Mouse (Mus musculus): ENCODE measurements around the gene Nat10. TPM values are rescaled to one million over a fixed set of nuclear protein-coding genes. Genes with fewer than 3 reads are reported as not detected.

Nat10 gene
- polyA plus RNA-seq, 1 experiment, result 70.1 TPM

- peaks cover 13% of the 10 kb centered on the region for H3K4me1 ChIP-seq (replicated peaks; ENCODE audit: control insufficient read depth, insufficient read depth, low read length)
- DNase-seq, result no peak
- no peak overlapping the region for H3K27ac ChIP-seq (ENCODE audit: control insufficient read depth, insufficient read depth, low read length)
- H3K36me3 ChIP-seq (ENCODE audit: control insufficient read depth, insufficient read depth, low read length), result no peaks in the 10 kb centered on the region
- 93% methylated on average over 1 of the region's 1 CpGs for WGBS
- H3K4me3 ChIP-seq (ENCODE audit: control insufficient read depth, insufficient read depth, low read length), result no peak overlapping the region
- no peak for TF ChIP-seq POLR2A (IDR thresholded peaks at IDR 0.05; ENCODE audit: control insufficient read depth, extremely low read depth, insufficient read depth, low read length, poor library complexity)
- TF ChIP-seq CTCF (IDR thresholded peaks at IDR 0.05; ENCODE audit: borderline replicate concordance, control insufficient read depth, extremely low read depth, insufficient read depth, low read length, poor library complexity), result no peak
- no peaks in the 10 kb centered on the region for H3K27me3 ChIP-seq (ENCODE audit: control insufficient read depth, insufficient read depth, low read length)
Measured at GRCm38 (mm10) chr2:103692810-103693209, 68.3 kb downstream of the Nat10 start.

GRCm38 (mm10) chr2:103691278-103691677, 69.8 kb downstream of the Nat10 start:
- Histone ChIP-seq H3K4me1 (replicated peaks; ENCODE audit: control insufficient read depth, insufficient read depth, low read length) (peaks cover 22% of the 10 kb centered on the region), H3K36me3 (ENCODE audit: control insufficient read depth, insufficient read depth, low read length) (no peaks in the 10 kb centered on the region), H3K4me3 (ENCODE audit: control insufficient read depth, insufficient read depth, low read length) (no peak overlapping the region), H3K27ac (ENCODE audit: control insufficient read depth, insufficient read depth, low read length) (no peak overlapping the region), H3K27me3 (ENCODE audit: control insufficient read depth, insufficient read depth, low read length) (no peaks in the 10 kb centered on the region)
- DNase-seq, result no peak
- WGBS, result 96% methylated on average over 1 of the region's 1 CpGs
- TF ChIP-seq CTCF (IDR thresholded peaks at IDR 0.05; ENCODE audit: borderline replicate concordance, control insufficient read depth, extremely low read depth, insufficient read depth, low read length, poor library complexity) (no peak), POLR2A (IDR thresholded peaks at IDR 0.05; ENCODE audit: control insufficient read depth, extremely low read depth, insufficient read depth, low read length, poor library complexity) (no peak)

GRCm38 (mm10) chr2:103690828-103691227, 70.2 kb downstream of the Nat10 start:
- Histone ChIP-seq H3K36me3 (ENCODE audit: control insufficient read depth, insufficient read depth, low read length) (no peaks in the 10 kb centered on the region), H3K27me3 (ENCODE audit: control insufficient read depth, insufficient read depth, low read length) (no peaks in the 10 kb centered on the region), H3K4me1 (replicated peaks; ENCODE audit: control insufficient read depth, insufficient read depth, low read length) (peaks cover 27% of the 10 kb centered on the region), H3K27ac (ENCODE audit: control insufficient read depth, insufficient read depth, low read length) (no peak overlapping the region), H3K4me3 (ENCODE audit: control insufficient read depth, insufficient read depth, low read length) (no peak overlapping the region)
- no peak for DNase-seq
- TF ChIP-seq CTCF (IDR thresholded peaks at IDR 0.05; ENCODE audit: borderline replicate concordance, control insufficient read depth, extremely low read depth, insufficient read depth, low read length, poor library complexity), result no peak
- no peak for TF ChIP-seq POLR2A (IDR thresholded peaks at IDR 0.05; ENCODE audit: control insufficient read depth, extremely low read depth, insufficient read depth, low read length, poor library complexity)
- WGBS, result 88% methylated on average over 5 of the region's 5 CpGs

DNA sequence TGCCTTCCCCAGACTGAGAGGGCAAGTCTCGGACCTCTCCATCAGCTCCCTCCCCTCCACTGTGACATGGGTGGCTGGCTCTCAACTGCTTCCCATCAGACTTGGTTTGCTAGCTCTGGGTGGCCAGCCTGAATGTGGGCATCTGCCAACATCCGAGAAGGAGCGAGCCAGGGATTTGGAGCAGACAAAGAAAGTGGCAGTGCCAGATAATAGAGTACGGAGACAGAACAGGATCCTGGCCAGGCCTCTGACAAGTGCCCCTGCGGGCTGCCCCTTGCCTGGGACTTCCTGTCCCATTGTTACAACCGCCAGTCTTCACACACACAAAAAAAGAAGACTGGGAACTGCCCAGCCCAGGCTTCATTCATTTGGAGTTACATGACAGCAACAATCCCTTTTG, 70.6 kb downstream of the Nat10 start:
- no peak for TF ChIP-seq POLR2A (IDR thresholded peaks at IDR 0.05; ENCODE audit: control insufficient read depth, extremely low read depth, insufficient read depth, low read length, poor library complexity)
- TF ChIP-seq CTCF (IDR thresholded peaks at IDR 0.05; ENCODE audit: borderline replicate concordance, control insufficient read depth, extremely low read depth, insufficient read depth, low read length, poor library complexity), result no peak
- no peak overlapping the region for H3K27ac ChIP-seq (ENCODE audit: control insufficient read depth, insufficient read depth, low read length)
- H3K4me3 ChIP-seq (ENCODE audit: control insufficient read depth, insufficient read depth, low read length), result no peak overlapping the region
- peaks cover 30% of the 10 kb centered on the region for H3K4me1 ChIP-seq (replicated peaks; ENCODE audit: control insufficient read depth, insufficient read depth, low read length)
- no peaks in the 10 kb centered on the region for H3K27me3 ChIP-seq (ENCODE audit: control insufficient read depth, insufficient read depth, low read length)
- no peak for DNase-seq
- WGBS, result 66% methylated on average over 6 of the region's 6 CpGs
- H3K36me3 ChIP-seq (ENCODE audit: control insufficient read depth, insufficient read depth, low read length), result no peaks in the 10 kb centered on the region

GRCm38 (mm10) chr2:103687888-103688287, 73.2 kb downstream of the Nat10 start:
- TF ChIP-seq CTCF (IDR thresholded peaks at IDR 0.05; ENCODE audit: borderline replicate concordance, control insufficient read depth, extremely low read depth, insufficient read depth, low read length, poor library complexity) (no peak), POLR2A (IDR thresholded peaks at IDR 0.05; ENCODE audit: control insufficient read depth, extremely low read depth, insufficient read depth, low read length, poor library complexity) (no peak)
- DNase-seq, result no peak
- peaks cover 45% of the 10 kb centered on the region for H3K4me1 ChIP-seq (replicated peaks; ENCODE audit: control insufficient read depth, insufficient read depth, low read length)
- no peaks in the 10 kb centered on the region for H3K27me3 ChIP-seq (ENCODE audit: control insufficient read depth, insufficient read depth, low read length)
- no peak overlapping the region for H3K27ac ChIP-seq (ENCODE audit: control insufficient read depth, insufficient read depth, low read length)
- no peak overlapping the region for H3K4me3 ChIP-seq (ENCODE audit: control insufficient read depth, insufficient read depth, low read length)
- H3K36me3 ChIP-seq (ENCODE audit: control insufficient read depth, insufficient read depth, low read length), result no peaks in the 10 kb centered on the region

DNA sequence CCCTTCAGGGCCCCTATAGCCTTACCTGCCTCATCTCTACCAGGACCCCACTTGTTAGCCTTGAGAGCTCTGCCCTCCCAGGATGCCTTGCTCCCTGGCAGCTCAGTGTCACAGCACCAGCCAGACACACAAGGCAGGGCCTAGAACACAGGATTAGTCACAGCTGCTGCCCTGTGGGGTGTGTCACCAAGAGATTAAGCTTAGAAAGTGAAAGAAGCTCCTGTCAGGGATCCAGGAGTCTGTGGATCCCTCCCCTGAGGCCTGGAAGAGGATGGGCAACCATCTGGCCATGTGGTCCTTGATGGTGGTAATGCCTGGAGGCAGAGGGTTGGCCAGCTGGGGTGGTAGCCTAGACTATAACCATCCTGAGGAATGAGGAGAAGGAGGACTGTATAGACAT, 73.9 kb downstream of the Nat10 start:
- Histone ChIP-seq H3K4me3 (ENCODE audit: control insufficient read depth, insufficient read depth, low read length) (no peak overlapping the region), H3K36me3 (ENCODE audit: control insufficient read depth, insufficient read depth, low read length) (no peaks in the 10 kb centered on the region), H3K4me1 (replicated peaks; ENCODE audit: control insufficient read depth, insufficient read depth, low read length) (peaks cover 49% of the 10 kb centered on the region), H3K27ac (ENCODE audit: control insufficient read depth, insufficient read depth, low read length) (peak overlapping the region; percentile 58), H3K27me3 (ENCODE audit: control insufficient read depth, insufficient read depth, low read length) (no peaks in the 10 kb centered on the region)
- TF ChIP-seq CTCF (IDR thresholded peaks at IDR 0.05; ENCODE audit: borderline replicate concordance, control insufficient read depth, extremely low read depth, insufficient read depth, low read length, poor library complexity) (no peak), POLR2A (IDR thresholded peaks at IDR 0.05; ENCODE audit: control insufficient read depth, extremely low read depth, insufficient read depth, low read length, poor library complexity) (no peak)
- peak; percentile 29 for DNase-seq

- peak overlapping the region; percentile 98 for H3K27ac ChIP-seq (ENCODE audit: control insufficient read depth, insufficient read depth, low read length)
- DNase-seq, result no peak
- no peak overlapping the region for H3K4me3 ChIP-seq (ENCODE audit: control insufficient read depth, insufficient read depth, low read length)
- 53% methylated on average over 4 of the region's 4 CpGs for WGBS
- H3K36me3 ChIP-seq (ENCODE audit: control insufficient read depth, insufficient read depth, low read length), result no peaks in the 10 kb centered on the region
- no peaks in the 10 kb centered on the region for H3K27me3 ChIP-seq (ENCODE audit: control insufficient read depth, insufficient read depth, low read length)
- TF ChIP-seq POLR2A (IDR thresholded peaks at IDR 0.05; ENCODE audit: control insufficient read depth, extremely low read depth, insufficient read depth, low read length, poor library complexity), result no peak
- no peak for TF ChIP-seq CTCF (IDR thresholded peaks at IDR 0.05; ENCODE audit: borderline replicate concordance, control insufficient read depth, extremely low read depth, insufficient read depth, low read length, poor library complexity)
- peaks cover 57% of the 10 kb centered on the region for H3K4me1 ChIP-seq (replicated peaks; ENCODE audit: control insufficient read depth, insufficient read depth, low read length)
Measured at GRCm38 (mm10) chr2:103685581-103685980, 75.5 kb downstream of the Nat10 start.

All from thymus, adult 2 months (tissue).